Mouse (Mus musculus): ENCODE data around the gene Dctpp1. TPM values are rescaled to one million over a fixed set of nuclear protein-coding genes. Genes with fewer than 3 reads are reported as not detected.

Dctpp1 gene
- polyA plus RNA-seq, 1 experiment from 2014 or later, result 265 TPM

DNA sequence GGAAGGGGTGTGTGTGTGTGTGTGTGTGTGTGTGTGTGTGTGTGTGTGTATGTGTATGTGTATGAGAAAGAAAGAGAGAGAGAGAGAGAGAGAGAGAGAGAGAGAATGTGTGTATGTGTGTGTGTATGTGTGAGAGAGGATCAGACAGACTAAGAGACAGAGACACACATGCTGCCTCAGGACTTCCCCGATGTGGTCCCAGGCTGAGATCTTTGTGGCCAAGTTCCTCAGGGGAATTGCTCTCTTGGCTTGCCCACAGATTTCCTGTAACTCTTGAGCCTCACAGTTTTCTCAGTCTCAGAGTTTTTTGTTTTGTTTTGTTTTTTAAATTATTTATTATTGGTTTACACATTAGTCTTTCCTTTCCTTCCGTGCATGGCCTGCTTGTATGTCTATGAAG lies 28.8 kb upstream of the Dctpp1 start:
- WGBS, result 93% methylated on average over 2 of the region's 2 CpGs
- Histone ChIP-seq H3K9me3 (ENCODE audit: control insufficient read depth, low read length) (no peaks in the 10 kb centered on the region; the same call in 1 of the 2 replicates), H3K36me3 (ENCODE audit: control insufficient read depth, insufficient read depth, low read length) (no peaks in the 10 kb centered on the region), H3K9ac (ENCODE audit: low read length) (no peak overlapping the region), H3K27ac (ENCODE audit: low read depth, low read length) (no peak overlapping the region), H3K4me1 (replicated peaks; ENCODE audit: control insufficient read depth, insufficient read depth, low read length) (no peaks in the 10 kb centered on the region), H3K4me3 (ENCODE audit: low read depth, low read length) (no peak overlapping the region), H3K27me3 (ENCODE audit: control insufficient read depth, insufficient read depth, low read length) (no peaks in the 10 kb centered on the region), H3K4me2 (ENCODE audit: low read depth, low read length, severe bottlenecking) (no peak overlapping the region)
- ATAC-seq (replicated peaks; ENCODE audit: low FRiP score), result no peak
- no peak for DNase-seq (ENCODE audit: low spot score)

DNA sequence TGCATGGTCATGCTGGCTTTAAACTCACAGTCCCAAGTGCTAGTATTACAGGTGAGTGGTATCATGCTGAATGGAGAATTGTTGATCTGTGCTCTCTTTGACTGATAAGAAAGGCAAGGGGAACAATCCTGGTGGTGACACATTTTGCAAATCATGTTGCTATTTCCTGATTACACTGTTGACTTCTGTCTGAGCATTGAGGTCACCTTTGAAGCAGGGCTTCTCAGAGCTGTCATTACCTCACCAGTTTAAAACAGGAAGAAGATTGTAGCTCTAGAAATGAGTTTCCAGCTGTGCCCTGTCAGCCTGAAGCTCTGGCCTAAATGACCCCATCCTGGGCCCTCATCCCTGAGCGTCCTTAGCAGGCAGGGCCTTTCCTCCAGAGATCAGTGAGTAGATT lies 27.4 kb upstream of the Dctpp1 start:
- H3K4me2 ChIP-seq (ENCODE audit: low read depth, low read length, severe bottlenecking), result no peak overlapping the region
- H3K36me3 ChIP-seq (ENCODE audit: control insufficient read depth, insufficient read depth, low read length), result no peaks in the 10 kb centered on the region
- H3K27ac ChIP-seq (ENCODE audit: low read depth, low read length), result no peak overlapping the region
- H3K9me3 ChIP-seq (ENCODE audit: control insufficient read depth, low read length), result no peaks in the 10 kb centered on the region; the same call in 1 of the 2 replicates
- WGBS, result 68% methylated on average over 1 of the region's 1 CpGs
- no peak overlapping the region for H3K4me3 ChIP-seq (ENCODE audit: low read depth, low read length)
- ATAC-seq (replicated peaks; ENCODE audit: low FRiP score) (no peak), DNase-seq (ENCODE audit: low spot score) (no peak)
- no peaks in the 10 kb centered on the region for H3K27me3 ChIP-seq (ENCODE audit: control insufficient read depth, insufficient read depth, low read length)
- H3K9ac ChIP-seq (ENCODE audit: low read length), result no peak overlapping the region
- no peaks in the 10 kb centered on the region for H3K4me1 ChIP-seq (replicated peaks; ENCODE audit: control insufficient read depth, insufficient read depth, low read length)

DNA sequence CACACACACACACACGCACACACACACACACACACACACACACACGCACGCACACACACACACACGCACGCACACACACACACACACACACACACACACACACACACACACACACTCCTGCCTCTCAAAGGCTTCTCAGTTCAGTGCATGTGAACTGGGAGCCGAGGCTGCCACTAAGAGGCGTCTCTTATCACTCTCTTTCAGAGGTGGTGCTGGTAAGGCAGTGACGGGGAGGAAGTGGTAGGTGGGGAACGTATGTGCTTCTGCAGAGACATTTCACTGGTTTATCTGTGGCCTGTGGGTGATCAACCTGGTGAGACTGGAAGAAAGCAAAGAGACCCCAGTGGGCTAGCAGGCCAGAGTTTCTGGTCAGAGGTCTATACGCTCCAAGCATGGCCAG lies 24.6 kb upstream of the Dctpp1 start:
- H3K4me3 ChIP-seq (ENCODE audit: low read depth, low read length), result no peak overlapping the region
- no peaks in the 10 kb centered on the region for H3K27me3 ChIP-seq (ENCODE audit: control insufficient read depth, insufficient read depth, low read length)
- no peaks in the 10 kb centered on the region for H3K36me3 ChIP-seq (ENCODE audit: control insufficient read depth, insufficient read depth, low read length)
- H3K27ac ChIP-seq (ENCODE audit: low read depth, low read length), result no peak overlapping the region
- WGBS, result 83% methylated on average over 6 of the region's 10 CpGs
- no peak overlapping the region for H3K9ac ChIP-seq (ENCODE audit: low read length)
- H3K4me2 ChIP-seq (ENCODE audit: low read depth, low read length, severe bottlenecking), result no peak overlapping the region
- H3K9me3 ChIP-seq (ENCODE audit: control insufficient read depth, low read length), result no peaks in the 10 kb centered on the region; the same call in 1 of the 2 replicates
- DNase-seq (ENCODE audit: low spot score), result no peak
- no peak for ATAC-seq (replicated peaks; ENCODE audit: low FRiP score)
- no peaks in the 10 kb centered on the region for H3K4me1 ChIP-seq (replicated peaks; ENCODE audit: control insufficient read depth, insufficient read depth, low read length)

DNA sequence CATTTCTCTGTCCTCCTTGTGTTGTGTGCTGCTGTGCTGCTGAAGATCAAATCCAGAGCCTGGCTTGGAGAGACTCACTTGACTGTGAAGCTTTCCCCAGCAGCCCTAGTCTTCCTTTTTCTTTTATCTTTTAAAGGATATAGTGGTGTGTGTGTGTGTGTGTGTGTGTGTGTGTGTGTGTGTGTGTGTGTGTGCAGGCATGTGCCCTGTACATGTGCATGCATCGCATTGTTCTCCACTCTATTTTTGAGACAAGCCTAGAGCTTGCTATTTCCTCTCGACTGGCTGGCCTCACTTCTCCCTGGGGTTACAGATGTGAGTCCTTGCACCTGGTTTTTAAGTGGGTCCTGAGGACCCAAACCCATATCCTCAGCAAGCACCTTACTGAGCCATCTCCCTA lies 21.7 kb upstream of the Dctpp1 start:
- Histone ChIP-seq H3K9me3 (ENCODE audit: control insufficient read depth, low read length) (no peaks in the 10 kb centered on the region; the same call in 1 of the 2 replicates), H3K27me3 (ENCODE audit: control insufficient read depth, insufficient read depth, low read length) (no peaks in the 10 kb centered on the region), H3K27ac (ENCODE audit: low read depth, low read length) (no peak overlapping the region), H3K36me3 (ENCODE audit: control insufficient read depth, insufficient read depth, low read length) (no peaks in the 10 kb centered on the region), H3K9ac (ENCODE audit: low read length) (no peak overlapping the region), H3K4me1 (replicated peaks; ENCODE audit: control insufficient read depth, insufficient read depth, low read length) (no peaks in the 10 kb centered on the region), H3K4me3 (ENCODE audit: low read depth, low read length) (no peak overlapping the region), H3K4me2 (ENCODE audit: low read depth, low read length, severe bottlenecking) (no peak overlapping the region)
- no peak for ATAC-seq (replicated peaks; ENCODE audit: low FRiP score)
- 94% methylated on average over 2 of the region's 2 CpGs for WGBS
- DNase-seq (ENCODE audit: low spot score), result no peak

DNA sequence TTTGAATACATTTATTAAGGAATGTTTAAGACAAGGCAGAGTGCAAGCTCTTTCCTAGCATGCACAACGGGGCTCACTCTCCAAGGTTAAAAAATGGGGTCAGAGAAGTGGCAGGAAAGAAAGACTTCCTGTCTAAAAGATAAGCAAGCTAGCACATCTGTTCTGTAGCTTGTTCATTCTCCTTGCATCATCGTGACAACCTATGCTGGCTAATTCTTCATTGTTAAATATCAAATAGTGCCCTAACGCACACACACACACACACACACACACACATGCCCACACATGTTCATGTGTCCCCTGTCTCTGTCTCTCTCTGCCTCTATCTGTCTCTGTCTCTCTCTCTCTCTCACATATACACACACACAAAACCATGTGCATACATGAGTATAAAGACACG lies 20.6 kb upstream of the Dctpp1 start:
- Histone ChIP-seq H3K4me1 (replicated peaks; ENCODE audit: control insufficient read depth, insufficient read depth, low read length) (no peaks in the 10 kb centered on the region), H3K36me3 (ENCODE audit: control insufficient read depth, insufficient read depth, low read length) (no peaks in the 10 kb centered on the region), H3K9ac (ENCODE audit: low read length) (no peak overlapping the region), H3K9me3 (ENCODE audit: control insufficient read depth, low read length) (no peaks in the 10 kb centered on the region), H3K27me3 (ENCODE audit: control insufficient read depth, insufficient read depth, low read length) (no peaks in the 10 kb centered on the region), H3K4me2 (ENCODE audit: low read depth, low read length, severe bottlenecking) (no peak overlapping the region), H3K4me3 (ENCODE audit: low read depth, low read length) (no peak overlapping the region), H3K27ac (ENCODE audit: low read depth, low read length) (no peak overlapping the region)
- ATAC-seq (replicated peaks; ENCODE audit: low FRiP score) (no peak), DNase-seq (ENCODE audit: low spot score) (no peak)
- WGBS, result 79% methylated on average over 4 of the region's 4 CpGs

DNA sequence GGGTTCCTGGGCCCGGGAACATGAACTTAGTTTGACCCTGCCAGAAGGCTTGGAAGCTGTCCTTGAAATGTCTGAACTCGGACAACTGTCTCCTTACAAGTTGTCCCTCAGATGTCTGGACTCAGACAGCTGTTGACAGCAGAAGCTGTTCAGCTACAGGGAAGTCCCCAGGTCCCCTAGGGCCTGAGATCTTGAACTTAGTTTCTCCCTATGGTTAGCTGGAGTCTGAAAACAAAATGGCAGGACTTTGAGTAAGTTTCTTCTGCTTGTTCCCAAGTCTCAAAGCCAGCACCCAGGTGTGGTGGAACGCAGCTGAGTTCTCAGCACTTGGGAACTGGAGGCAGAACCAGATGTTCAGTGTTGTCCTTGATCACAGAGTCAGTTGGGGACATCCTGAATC lies 19.6 kb upstream of the Dctpp1 start:
- WGBS, result 78% methylated on average over 3 of the region's 3 CpGs
- no peaks in the 10 kb centered on the region for H3K4me1 ChIP-seq (replicated peaks; ENCODE audit: control insufficient read depth, insufficient read depth, low read length)
- no peak overlapping the region for H3K4me2 ChIP-seq (ENCODE audit: low read depth, low read length, severe bottlenecking)
- no peak overlapping the region for H3K4me3 ChIP-seq (ENCODE audit: low read depth, low read length)
- no peak overlapping the region for H3K9ac ChIP-seq (ENCODE audit: low read length)
- no peak for DNase-seq (ENCODE audit: low spot score)
- no peaks in the 10 kb centered on the region for H3K9me3 ChIP-seq (ENCODE audit: control insufficient read depth, low read length)
- H3K36me3 ChIP-seq (ENCODE audit: control insufficient read depth, insufficient read depth, low read length), result no peaks in the 10 kb centered on the region
- H3K27me3 ChIP-seq (ENCODE audit: control insufficient read depth, insufficient read depth, low read length), result no peaks in the 10 kb centered on the region
- no peak for ATAC-seq (replicated peaks; ENCODE audit: low FRiP score)
- H3K27ac ChIP-seq (ENCODE audit: low read depth, low read length), result no peak overlapping the region

DNA sequence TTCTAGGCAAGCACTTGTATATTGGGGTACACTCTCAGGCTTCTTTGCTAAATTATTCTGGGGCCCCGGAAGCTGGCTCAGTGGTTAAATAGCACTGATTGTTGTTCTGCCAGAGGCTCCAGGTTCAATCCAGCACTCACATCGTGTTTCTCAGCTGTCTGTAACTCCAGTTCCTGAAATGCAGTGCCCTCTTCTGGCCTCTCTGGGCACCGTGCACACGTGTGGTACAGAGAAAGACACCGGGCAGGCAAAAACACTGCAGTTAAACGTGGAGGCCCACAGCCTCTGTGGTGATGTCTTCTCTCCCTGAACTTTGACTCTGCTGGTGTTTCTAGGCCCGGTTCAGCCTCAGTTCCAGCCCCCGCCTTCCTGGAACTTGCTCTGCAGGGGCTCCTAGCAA lies 17.8 kb upstream of the Dctpp1 start:
- Histone ChIP-seq H3K9me3 (ENCODE audit: control insufficient read depth, low read length) (no peaks in the 10 kb centered on the region), H3K4me3 (ENCODE audit: low read depth, low read length) (no peak overlapping the region), H3K27me3 (ENCODE audit: control insufficient read depth, insufficient read depth, low read length) (no peaks in the 10 kb centered on the region), H3K4me2 (ENCODE audit: low read depth, low read length, severe bottlenecking) (no peak overlapping the region), H3K9ac (ENCODE audit: low read length) (no peak overlapping the region), H3K27ac (ENCODE audit: low read depth, low read length) (no peak overlapping the region), H3K4me1 (replicated peaks; ENCODE audit: control insufficient read depth, insufficient read depth, low read length) (no peaks in the 10 kb centered on the region), H3K36me3 (ENCODE audit: control insufficient read depth, insufficient read depth, low read length) (no peaks in the 10 kb centered on the region)
- 24% methylated on average over 8 of the region's 8 CpGs for WGBS
- ATAC-seq (replicated peaks; ENCODE audit: low FRiP score) (no peak), DNase-seq (ENCODE audit: low spot score) (peak; percentile 71)

DNA sequence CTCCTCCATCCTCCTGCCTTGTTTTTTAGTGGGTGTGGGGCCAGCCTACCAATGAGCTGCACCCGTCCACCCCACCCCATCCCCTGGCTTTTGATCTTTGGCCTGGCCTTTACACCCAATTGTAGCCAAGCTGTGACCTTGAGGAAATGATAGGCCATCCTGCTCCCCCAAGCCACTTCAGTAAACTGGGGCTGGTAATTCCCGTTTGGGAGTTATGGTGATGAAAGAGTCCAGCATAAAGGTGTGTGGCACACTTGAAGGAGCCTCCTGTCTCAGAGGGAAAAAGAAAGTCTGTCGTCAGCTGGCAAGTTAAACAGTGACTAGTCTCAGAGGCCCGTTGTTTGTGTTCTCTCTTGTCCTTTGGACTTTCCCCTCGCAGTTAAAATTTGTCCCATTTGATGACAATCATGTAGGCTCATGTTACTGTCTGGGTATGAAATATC lies 16.0 kb upstream of the Dctpp1 start:
- 87% methylated on average over 5 of the region's 5 CpGs for WGBS

DNA sequence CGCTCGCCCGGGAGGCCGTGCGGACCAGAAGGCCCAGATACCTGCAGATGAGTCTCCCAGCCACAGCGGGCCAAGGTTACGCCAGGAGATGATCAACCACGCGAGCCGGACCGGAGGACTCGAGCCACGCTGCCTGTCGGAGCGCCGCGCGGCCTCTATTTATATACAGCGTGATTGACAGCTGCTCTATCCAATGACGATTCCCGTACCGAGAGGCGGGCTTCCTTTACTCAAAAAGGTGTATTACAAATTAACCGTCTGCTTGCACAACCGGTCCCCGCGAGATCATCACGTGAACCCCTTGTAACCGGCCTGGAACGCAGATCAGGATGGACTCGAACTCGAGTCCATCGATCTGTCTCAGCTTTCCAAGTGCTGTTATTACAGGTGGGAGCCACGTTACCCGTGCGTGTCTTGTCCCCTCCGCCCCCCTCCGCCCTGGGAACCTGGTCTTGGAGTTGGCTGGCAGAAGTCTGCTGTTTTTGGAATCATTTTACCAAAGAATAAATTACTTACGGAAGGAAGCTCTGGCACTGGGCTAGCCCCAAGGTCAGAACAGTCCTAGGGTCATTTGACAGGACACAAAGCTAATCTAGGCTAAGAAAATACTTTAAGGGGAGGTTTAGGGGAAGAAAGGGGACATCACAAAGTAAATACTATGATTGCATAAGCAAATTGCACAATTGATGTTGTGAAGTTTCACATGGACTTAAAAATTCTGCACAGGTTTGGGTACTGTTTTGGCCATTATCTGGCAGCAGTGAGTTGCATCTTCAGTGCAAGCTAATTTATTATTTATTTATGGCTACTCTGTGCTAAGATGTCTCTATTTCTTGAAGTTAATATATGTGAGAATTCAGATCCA lies 13.6 kb upstream of the Dctpp1 start, which contains the start of gene Sephs2:
Sephs2 (minus strand) TSS at position 131 of the 865 bp plus-strand sequence.
- Histone ChIP-seq H3K9me3 (ENCODE audit: control insufficient read depth, low read length) (no peaks in the 10 kb centered on the region), H3K36me3 (ENCODE audit: control insufficient read depth, insufficient read depth, low read length) (peaks cover 8% of the 10 kb centered on the region; the same call in 1 of the 2 replicates), H3K4me1 (replicated peaks; ENCODE audit: control insufficient read depth, insufficient read depth, low read length) (peaks cover 4% of the 10 kb centered on the region; the same call in 1 of the 2 replicates), H3K4me2 (ENCODE audit: low read depth, low read length, severe bottlenecking) (peak within 1 kb of the TSS; percentile 98), H3K27me3 (ENCODE audit: control insufficient read depth, insufficient read depth, low read length) (no peaks in the 10 kb centered on the region), H3K4me3 (ENCODE audit: low read depth, low read length) (peak within 1 kb of the TSS; percentile 89), H3K9ac (ENCODE audit: low read length) (peak within 1 kb of the TSS; percentile 93), H3K27ac (ENCODE audit: low read depth, low read length) (peak within 1 kb of the TSS; percentile 62)
- ATAC-seq (replicated peaks; ENCODE audit: low FRiP score) (peak; percentile 92), DNase-seq (ENCODE audit: low spot score) (peak; percentile 93)
- 4% methylated on average over 39 of the region's 39 CpGs for WGBS

More for the DNA sequence above, 16.0 kb upstream of the Dctpp1 start:
- H3K4me1 ChIP-seq (replicated peaks; ENCODE audit: control insufficient read depth, insufficient read depth, low read length), result peaks cover 4% of the 10 kb centered on the region; the same call in 1 of the 2 replicates
- no peak for ATAC-seq (replicated peaks; ENCODE audit: low FRiP score)
- H3K4me3 ChIP-seq (ENCODE audit: low read depth, low read length), result no peak overlapping the region
- no peaks in the 10 kb centered on the region for H3K27me3 ChIP-seq (ENCODE audit: control insufficient read depth, insufficient read depth, low read length)
- peaks cover under 1% of the 10 kb centered on the region; the same call in 1 of the 2 replicates for H3K36me3 ChIP-seq (ENCODE audit: control insufficient read depth, insufficient read depth, low read length)
- H3K9me3 ChIP-seq (ENCODE audit: control insufficient read depth, low read length), result no peaks in the 10 kb centered on the region
- no peak overlapping the region for H3K27ac ChIP-seq (ENCODE audit: low read depth, low read length)
- no peak overlapping the region for H3K9ac ChIP-seq (ENCODE audit: low read length)
- H3K4me2 ChIP-seq (ENCODE audit: low read depth, low read length, severe bottlenecking), result no peak overlapping the region
- DNase-seq (ENCODE audit: low spot score), result no peak

Data from forebrain, embryonic 11.5 days (tissue).